Mouse (Mus musculus) intestine, embryonic 16.5 days (tissue): Measurements from ENCODE around the gene Med26. TPM values are rescaled to one million over a fixed set of nuclear protein-coding genes. Genes with fewer than 3 reads are reported as not detected.

Experiments used
- ATAC-seq: fragments of 200-750 bp; cut with Nextera tagmentation; 2 replicates; pipeline ENCODE4 v1.8.0; 2017; ENCODE audit warnings: moderate TSS enrichment, moderate library complexity
- H3K27ac ChIP-seq: fragments of 300-500 bp; sonication (generic); 2 replicates; pipeline ENCODE4 v1.5.1; 2014; ENCODE audit warnings: mild to moderate bottlenecking, low read length
- H3K27me3 ChIP-seq: fragments of 300-500 bp; sonication (generic); replicated peaks from 2 replicates; pipeline ENCODE4 v1.6.1; 2014; ENCODE audit warnings: low read length, control low read depth, mixed read lengths; ENCODE audit not compliant: control insufficient read depth, insufficient read depth
- H3K36me3 ChIP-seq: fragments of 300-500 bp; sonication (generic); 2 replicates; pipeline ENCODE4 v1.6.1; 2014; ENCODE audit warnings: low read length, control low read depth; ENCODE audit not compliant: control insufficient read depth, insufficient read depth
- H3K4me1 ChIP-seq: fragments of 300-500 bp; sonication (generic); 2 replicates; pipeline ENCODE4 v1.6.1; 2014; ENCODE audit warnings: low read length, control low read depth, mixed read lengths; ENCODE audit not compliant: control insufficient read depth, insufficient read depth
- H3K4me2 ChIP-seq: fragments of 300-500 bp; sonication (generic); 2 replicates; pipeline ENCODE4 v1.6.1; 2014; ENCODE audit warnings: low read depth, low read length, control low read depth
- H3K4me3 ChIP-seq: fragments of 300-500 bp; sonication (generic); 2 replicates; pipeline ENCODE4 v1.5.1; 2014; ENCODE audit warnings: mild to moderate bottlenecking, low read length
- H3K9ac ChIP-seq: fragments of 300-500 bp; sonication (generic); 2 replicates; pipeline ENCODE4 v1.6.1; 2014; ENCODE audit warnings: low read depth, low read length
- H3K9me3 ChIP-seq: fragments of 300-500 bp; sonication (generic); 2 replicates; pipeline ENCODE4 v1.6.1; 2016; ENCODE audit warnings: low read length, control low read depth; ENCODE audit not compliant: control insufficient read depth
- WGBS: fragments of 180-500 bp; shearing (Covaris S2); extraction: QIAGEN DNeasy Blood & Tissue Kit; methylation state at CpG from one replicate; pipeline ENCODE4 v1.1.7; 2014; 5-methylcytosine and 5-hydroxymethylcytosine counted together
- polyA plus RNA-seq: library from polyadenylated mRNA; unstranded; fragments of >200 nt; fragmentation: Nextera tagmentation; extraction: Ambion mirVana; gene quantifications from 2 replicates; pipeline ENCODE4 v1.2.1, GENCODE M21; 2015

Gene Med26
- polyA plus RNA-seq, 1 experiment from 2014 or later: 14.2 TPM

DNA sequence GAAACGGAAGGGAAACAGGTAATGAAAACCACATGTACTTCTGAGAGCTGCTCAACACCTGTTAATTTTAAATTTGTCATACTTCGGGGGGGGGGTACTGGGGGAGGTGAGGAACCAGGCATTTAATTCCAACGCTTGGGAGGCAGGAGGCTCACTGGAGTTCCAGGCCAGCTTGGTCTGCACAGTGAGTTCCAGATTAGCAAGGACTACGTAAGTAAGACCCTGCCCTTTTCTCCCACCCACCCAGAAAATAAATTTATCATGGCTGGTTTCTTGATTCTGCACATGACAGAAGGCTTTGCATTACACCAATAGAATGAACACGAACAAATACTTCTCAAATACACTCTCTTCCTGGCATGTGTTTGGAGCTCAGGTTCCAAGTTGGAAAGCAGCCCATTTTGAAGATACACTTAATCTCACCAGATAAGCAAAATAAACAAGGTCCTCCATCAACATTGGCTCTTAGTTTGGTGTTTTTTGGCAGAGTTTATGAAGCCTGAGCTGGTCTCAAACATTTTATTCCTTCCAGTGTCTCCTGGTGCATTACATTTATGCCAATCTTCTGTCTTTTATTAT is 1.3 kb upstream of the Med26 start:
- Histone ChIP-seq H3K4me2 (peak overlapping the region; percentile 67), H3K4me3 (peak overlapping the region; percentile 87), H3K27ac (peak overlapping the region; percentile 94; the same call in 1 of the 2 replicates), H3K36me3 (no peaks in the 10 kb centered on the region), H3K27me3 (no peaks in the 10 kb centered on the region), H3K9me3 (no peaks in the 10 kb centered on the region), H3K9ac (peak overlapping the region; percentile 81), H3K4me1 (peaks cover 12% of the 10 kb centered on the region; the same call in 1 of the 2 replicates)
- no peak for ATAC-seq
- 8% methylated on average over 5 of the region's 5 CpGs for WGBS

GRCm38 (mm10) chr8:72548644-72549313 is 709 bp upstream of the Med26 start:
- H3K9me3 ChIP-seq: no peaks in the 10 kb centered on the region
- under 1% methylated on average over 40 of the region's 45 CpGs for WGBS
- peaks cover 12% of the 10 kb centered on the region; the same call in 1 of the 2 replicates for H3K4me1 ChIP-seq
- H3K9ac ChIP-seq: peak overlapping the region; percentile 81
- H3K36me3 ChIP-seq: no peaks in the 10 kb centered on the region
- peak overlapping the region; percentile 87 for H3K4me3 ChIP-seq
- no peaks in the 10 kb centered on the region for H3K27me3 ChIP-seq
- peak overlapping the region; percentile 67 for H3K4me2 ChIP-seq
- peak overlapping the region; percentile 94 for H3K27ac ChIP-seq
- ATAC-seq: peak; percentile 76

- peaks cover 12% of the 10 kb centered on the region; the same call in 1 of the 2 replicates for H3K4me1 ChIP-seq
- H3K27ac ChIP-seq: peak overlapping the region; percentile 49; the same call in 1 of the 2 replicates
- WGBS: 1% methylated on average over 27 of the region's 27 CpGs
- no peaks in the 10 kb centered on the region for H3K36me3 ChIP-seq
- H3K4me2 ChIP-seq: peak overlapping the region; percentile 77
- peak overlapping the region; percentile 87 for H3K4me3 ChIP-seq
- no peaks in the 10 kb centered on the region for H3K9me3 ChIP-seq
- ATAC-seq: no peak
- H3K9ac ChIP-seq: peak overlapping the region; percentile 93
- no peaks in the 10 kb centered on the region for H3K27me3 ChIP-seq
These were observed 808 bp downstream of the Med26 start for GRCm38 (mm10) chr8:72547122-72547801.

- H3K4me2 ChIP-seq: no peak overlapping the region
- H3K4me1 ChIP-seq: no peaks in the 10 kb centered on the region
- H3K27me3 ChIP-seq: no peaks in the 10 kb centered on the region
- H3K4me3 ChIP-seq: no peak overlapping the region
- H3K27ac ChIP-seq: no peak overlapping the region
- no peak overlapping the region for H3K9ac ChIP-seq
- H3K9me3 ChIP-seq: no peaks in the 10 kb centered on the region
- no peak for ATAC-seq
- no peaks in the 10 kb centered on the region for H3K36me3 ChIP-seq
These were observed 8.8 kb downstream of the Med26 start for GRCm38 (mm10) chr8:72539234-72539633.

DNA sequence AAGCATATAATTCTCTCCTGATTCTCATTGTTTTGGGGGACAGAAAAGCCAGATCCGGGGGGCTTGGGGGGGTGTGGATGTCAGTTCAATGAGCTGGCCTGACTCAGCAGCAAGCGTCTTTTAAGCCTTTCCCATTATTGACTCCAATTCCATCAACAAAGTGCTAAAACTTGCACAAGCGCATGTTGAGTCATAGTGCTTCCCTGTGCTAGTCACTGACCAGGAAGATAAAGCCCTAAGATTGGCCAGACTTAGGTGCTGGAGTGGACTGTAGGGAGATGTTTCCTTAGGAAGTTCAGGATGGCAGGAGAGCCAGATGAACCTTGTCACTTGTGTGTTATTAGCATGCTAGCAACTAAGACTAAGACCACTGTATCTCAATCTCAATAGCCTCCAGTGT is 13.2 kb downstream of the Med26 start:
- Histone ChIP-seq H3K9ac (no peak overlapping the region), H3K4me3 (no peak overlapping the region), H3K27ac (no peak overlapping the region), H3K9me3 (no peaks in the 10 kb centered on the region), H3K36me3 (no peaks in the 10 kb centered on the region), H3K4me1 (no peaks in the 10 kb centered on the region), H3K27me3 (no peaks in the 10 kb centered on the region), H3K4me2 (no peak overlapping the region)
- ATAC-seq: no peak
- WGBS: 94% methylated on average over 3 of the region's 3 CpGs

DNA sequence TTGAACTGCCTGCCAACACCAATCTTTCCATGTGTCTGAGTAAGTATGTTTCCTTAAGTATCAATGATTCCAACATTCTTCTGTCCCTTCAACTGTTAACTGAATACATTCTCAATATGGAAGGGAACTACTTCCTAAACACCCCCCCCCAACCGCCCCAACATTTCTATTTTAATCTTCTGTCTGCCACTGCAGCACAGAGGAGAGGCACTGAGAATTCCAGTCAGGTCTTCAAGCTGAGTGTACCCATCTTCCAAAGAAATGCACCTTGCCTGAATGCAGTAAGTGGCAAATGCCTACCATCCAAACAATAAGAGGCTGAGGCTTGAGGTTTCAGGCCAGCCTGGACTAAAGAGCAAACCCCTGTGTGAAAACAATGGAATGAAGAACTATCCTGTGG is 16.0 kb downstream of the Med26 start:
- Histone ChIP-seq H3K9me3 (no peaks in the 10 kb centered on the region), H3K4me1 (no peaks in the 10 kb centered on the region), H3K9ac (no peak overlapping the region), H3K36me3 (no peaks in the 10 kb centered on the region), H3K4me2 (no peak overlapping the region), H3K27me3 (no peaks in the 10 kb centered on the region), H3K4me3 (no peak overlapping the region), H3K27ac (no peak overlapping the region)
- no peak for ATAC-seq
- 96% methylated on average over 1 of the region's 1 CpGs for WGBS

- H3K27ac ChIP-seq: no peak overlapping the region
- no peak overlapping the region for H3K9ac ChIP-seq
- no peak overlapping the region for H3K4me3 ChIP-seq
- no peaks in the 10 kb centered on the region for H3K4me1 ChIP-seq
- no peaks in the 10 kb centered on the region for H3K36me3 ChIP-seq
- H3K4me2 ChIP-seq: no peak overlapping the region
- no peaks in the 10 kb centered on the region for H3K27me3 ChIP-seq
- no peaks in the 10 kb centered on the region; the same call in 1 of the 2 replicates for H3K9me3 ChIP-seq
- no peak for ATAC-seq
These were observed 26.2 kb downstream of the Med26 start for GRCm38 (mm10) chr8:72521888-72522287.

GRCm38 (mm10) chr8:72517421-72517988 is 30.6 kb downstream of the Med26 start:
- Histone ChIP-seq H3K36me3 (no peaks in the 10 kb centered on the region), H3K4me1 (no peaks in the 10 kb centered on the region), H3K4me3 (no peak overlapping the region), H3K4me2 (no peak overlapping the region), H3K27me3 (no peaks in the 10 kb centered on the region), H3K9me3 (no peaks in the 10 kb centered on the region), H3K27ac (no peak overlapping the region; the same call in 1 of the 2 replicates), H3K9ac (no peak overlapping the region)
- ATAC-seq: 0 out of 2 replicates have a peak, but pooled peaks have one; percentile 25
- 70% methylated on average over 7 of the region's 7 CpGs for WGBS

DNA sequence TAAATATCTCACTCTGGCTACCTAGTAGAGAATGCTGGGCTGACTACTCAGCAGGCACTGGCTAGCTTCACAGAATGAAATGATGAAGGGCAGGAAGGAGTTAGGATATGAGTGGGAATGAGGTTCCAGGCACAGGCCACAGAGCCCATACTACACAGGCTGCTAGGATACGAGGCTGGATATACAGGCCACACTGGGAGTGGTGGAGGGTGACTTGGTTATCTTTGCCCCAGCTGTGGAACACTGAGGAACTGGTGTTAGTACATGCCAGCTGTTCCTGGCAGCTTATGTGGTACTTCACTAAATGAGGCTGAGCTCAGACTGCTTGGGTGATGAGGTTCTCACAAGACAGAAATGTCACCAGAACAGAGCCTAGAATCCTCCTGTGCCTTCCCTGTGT is 34.9 kb downstream of the Med26 start:
- ATAC-seq: no peak
- 61% methylated on average over 1 of the region's 1 CpGs for WGBS
- Histone ChIP-seq H3K4me2 (no peak overlapping the region), H3K9me3 (no peaks in the 10 kb centered on the region), H3K27me3 (no peaks in the 10 kb centered on the region), H3K36me3 (no peaks in the 10 kb centered on the region), H3K27ac (no peak overlapping the region), H3K4me3 (no peak overlapping the region), H3K9ac (no peak overlapping the region), H3K4me1 (peaks cover 6% of the 10 kb centered on the region)
